Mouse (Mus musculus): ENCODE measurements around the gene App.

- TF ChIP-seq CTCF (IDR thresholded peaks at IDR 0.05; ENCODE audit: control insufficient read depth, insufficient read depth, insufficient read length) = no peak
- no peak for TF ChIP-seq MAX (IDR thresholded peaks at IDR 0.05)
- TF ChIP-seq MYOD1 (IDR thresholded peaks at IDR 0.05; ENCODE audit: control insufficient read depth, insufficient read length, low read depth) = no peak
- TF ChIP-seq FOSL1 (IDR thresholded peaks at IDR 0.05; ENCODE audit: insufficient read depth, low read length, poor library complexity, severe bottlenecking) = no peak
- TF ChIP-seq MYOG (IDR thresholded peaks at IDR 0.05; ENCODE audit: control insufficient read depth, extremely low read depth, insufficient read length) = no peak
- no peak for TF ChIP-seq USF1 (IDR thresholded peaks at IDR 0.05; ENCODE audit: low read depth)
- no peak for TF ChIP-seq CEBPB (IDR thresholded peaks at IDR 0.05; ENCODE audit: low read depth)
These were observed 82.6 kb downstream of the App start for GRCm38 (mm10) chr16:85090992-85091391.

Measured in C2C12 (cell line).